Mouse (Mus musculus) brain, embryonic 14.5 days (tissue): Measurements from ENCODE around the gene Trim61. TPM values are rescaled to one million over a fixed set of nuclear protein-coding genes. Genes with fewer than 3 reads are reported as not detected.
A peak's percentile ranks its signal among the peaks of the same experiment; 100 is the strongest.

Experiments
- DNase-seq: peaks from one replicate; pipeline ENCODE4 v3.0.0-alpha.2; 2011; ENCODE audit warnings: low read depth
- CTCF ChIP-seq: fragments of 200-500 bp; IDR thresholded peaks from 2 replicates; pipeline ENCODE4 v1.5.1; 2012; ENCODE audit warnings: inconsistent platforms, mild to moderate bottlenecking, moderate library complexity, borderline replicate concordance; ENCODE audit not compliant: insufficient read depth, insufficient read length; ENCODE audit errors: extremely low read depth
- POLR2A ChIP-seq: fragments of 200-500 bp; IDR thresholded peaks from 2 replicates; pipeline ENCODE4 v1.6.1; 2012; ENCODE audit warnings: mild to moderate bottlenecking, inconsistent platforms, borderline replicate concordance; ENCODE audit not compliant: poor library complexity, insufficient read depth, insufficient read length, severe bottlenecking; ENCODE audit errors: extremely low read depth
- polyA plus RNA-seq: library from polyadenylated mRNA; depleted of rRNA; stranded (reverse); fragments of >200 nt; gene quantifications from 2 replicates; pipeline ENCODE4 v1.2.3, GENCODE M21; 2012; rRNA removed

The Trim61 gene
- polyA plus RNA-seq = not detected in 2 replicates

GRCm38 (mm10) chr8:65018423-65018822, at the start of gene Trim61, which contains the start of gene Trim60:
Gene Trim61 (minus strand): TSS chr8:65018523.
Gene Trim60 (minus strand): TSS chr8:65018584.
- no peak for DNase-seq
- no peak for TF ChIP-seq CTCF
- TF ChIP-seq POLR2A = no peak

- DNase-seq = peak; percentile 78
- TF ChIP-seq POLR2A (no peak), CTCF (no peak)
Observed at GRCm38 (mm10) chr8:65067694-65068472, 49.6 kb upstream of the Trim61 start.

- no peak for DNase-seq
- TF ChIP-seq POLR2A (no peak), CTCF (no peak)
Observed at GRCm38 (mm10) chr8:65067031-65067430, 48.7 kb upstream of the Trim61 start.

GRCm38 (mm10) chr8:65065622-65066021, 47.3 kb upstream of the Trim61 start:
- TF ChIP-seq POLR2A = no peak
- TF ChIP-seq CTCF = no peak
- no peak for DNase-seq

- DNase-seq = no peak
- TF ChIP-seq CTCF (no peak), POLR2A (no peak)
Observed at GRCm38 (mm10) chr8:65064071-65064470, 45.7 kb upstream of the Trim61 start.

- no peak for DNase-seq
Observed at GRCm38 (mm10) chr8:65062195-65062594, 43.9 kb upstream of the Trim61 start.

GRCm38 (mm10) chr8:65056722-65057121, 38.4 kb upstream of the Trim61 start:
- TF ChIP-seq CTCF = no peak
- TF ChIP-seq POLR2A = no peak
- DNase-seq = no peak

More at GRCm38 (mm10) chr8:65062195-65062594, 43.9 kb upstream of the Trim61 start:
- TF ChIP-seq CTCF = no peak
- TF ChIP-seq POLR2A = no peak

- TF ChIP-seq POLR2A (no peak), CTCF (no peak)
- no peak for DNase-seq
Observed at GRCm38 (mm10) chr8:65053968-65054367, 35.6 kb upstream of the Trim61 start.

GRCm38 (mm10) chr8:65053554-65053953, 35.2 kb upstream of the Trim61 start:
- TF ChIP-seq CTCF (no peak), POLR2A (no peak)
- no peak for DNase-seq

GRCm38 (mm10) chr8:65047801-65048200, 29.5 kb upstream of the Trim61 start:
- no peak for DNase-seq
- TF ChIP-seq CTCF (no peak), POLR2A (no peak)

GRCm38 (mm10) chr8:65047193-65047592, 28.9 kb upstream of the Trim61 start:
- DNase-seq = no peak
- no peak for TF ChIP-seq CTCF
- TF ChIP-seq POLR2A = no peak

GRCm38 (mm10) chr8:65046565-65046964, 28.2 kb upstream of the Trim61 start:
- no peak for TF ChIP-seq CTCF
- TF ChIP-seq POLR2A = no peak
- DNase-seq = no peak
